Mouse (Mus musculus): ENCODE results near the gene Zfp36l1. TPM values are rescaled to one million over a fixed set of nuclear protein-coding genes. Genes with fewer than 3 reads are reported as not detected.

The Zfp36l1 gene
- polyA plus RNA-seq (2012; rRNA removed): 253 and 297 TPM in 2 replicates

DNA sequence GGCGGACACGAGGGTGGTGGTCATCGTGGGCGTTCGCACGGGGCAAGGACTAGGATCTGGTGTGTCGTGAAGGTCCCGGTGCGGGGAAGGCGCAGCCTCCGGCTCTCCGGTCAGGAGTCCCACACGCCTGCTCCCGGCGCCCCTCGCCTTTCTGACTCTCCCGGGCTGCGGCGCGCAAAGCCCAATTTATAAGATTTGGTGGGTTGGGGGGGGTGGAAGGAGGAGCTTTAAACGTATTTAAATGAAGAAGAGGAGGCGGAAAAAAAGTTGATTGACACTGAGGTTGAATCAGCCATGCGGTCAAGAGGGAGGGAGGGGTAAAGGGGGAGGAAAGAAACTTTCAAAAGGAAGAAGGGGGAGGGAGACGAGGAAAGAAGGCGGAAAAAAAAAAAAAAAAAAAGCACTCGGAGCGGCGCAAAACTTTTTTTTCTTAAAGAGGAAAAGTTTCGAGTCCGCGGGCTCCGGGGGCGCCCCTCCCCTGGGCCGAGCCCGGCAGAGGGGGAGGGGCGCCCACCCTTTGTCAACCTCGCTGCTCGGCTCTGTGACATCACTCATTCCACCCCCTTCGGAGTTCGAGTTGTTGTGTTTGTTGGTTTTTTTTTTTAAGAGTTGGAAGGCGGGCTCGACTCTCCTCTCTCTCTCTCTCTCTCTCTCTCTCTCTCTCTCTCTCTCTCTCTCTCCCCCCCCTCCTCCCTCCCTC lies at the start of gene Zfp36l1:
TSS of gene Zfp36l1 (minus strand) at position 162 of the 700 bp plus-strand sequence.
- H3K36me3 ChIP-seq (ENCODE audit: control insufficient read depth, insufficient read depth, low read length): peaks cover 22% of the 10 kb centered on the region
- WGBS: under 1% methylated on average over 38 of the region's 42 CpGs

DNA sequence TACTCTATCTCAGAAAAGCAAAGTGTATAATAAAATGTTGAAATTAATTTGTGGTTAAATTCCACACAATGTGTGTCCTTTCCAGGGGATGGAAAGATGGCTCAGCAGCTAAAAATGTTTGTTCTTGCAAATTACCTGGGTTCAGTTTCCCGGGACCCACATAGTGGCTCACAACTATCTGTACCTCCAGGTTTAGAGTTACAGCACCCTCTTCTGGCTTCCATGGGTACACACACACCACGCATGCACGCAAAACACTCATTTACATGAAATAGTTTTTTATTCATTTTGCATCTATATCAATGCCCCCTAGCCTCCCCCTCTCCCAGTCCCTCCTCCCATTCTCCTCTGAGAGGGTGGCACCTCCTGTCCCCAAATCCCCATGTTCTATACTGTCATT lies 49.6 kb upstream of the Zfp36l1 start:
- 92% methylated on average over 3 of the region's 3 CpGs for WGBS
- no peak overlapping the region for H3K27ac ChIP-seq (ENCODE audit: control insufficient read depth, insufficient read depth, low read length)
- TF ChIP-seq POLR2A (IDR thresholded peaks at IDR 0.05; ENCODE audit: control insufficient read depth, extremely low read depth, insufficient read depth, low read length, poor library complexity): no peak
- no peak for TF ChIP-seq CTCF (IDR thresholded peaks at IDR 0.05; ENCODE audit: borderline replicate concordance, control insufficient read depth, extremely low read depth, insufficient read depth, low read length, poor library complexity)
- H3K4me1 ChIP-seq (replicated peaks; ENCODE audit: control insufficient read depth, insufficient read depth, low read length): no peaks in the 10 kb centered on the region
- no peaks in the 10 kb centered on the region for H3K36me3 ChIP-seq (ENCODE audit: control insufficient read depth, insufficient read depth, low read length)
- no peaks in the 10 kb centered on the region for H3K27me3 ChIP-seq (ENCODE audit: control insufficient read depth, insufficient read depth, low read length)
- no peak for DNase-seq
- no peak overlapping the region for H3K4me3 ChIP-seq (ENCODE audit: control insufficient read depth, insufficient read depth, low read length)

More for the DNA sequence above, at the start of gene Zfp36l1:
- peak within 1 kb of the TSS; percentile 96 for H3K4me3 ChIP-seq (ENCODE audit: control insufficient read depth, insufficient read depth, low read length)
- H3K27ac ChIP-seq (ENCODE audit: control insufficient read depth, insufficient read depth, low read length): peak within 1 kb of the TSS; percentile 100
- H3K4me1 ChIP-seq (replicated peaks; ENCODE audit: control insufficient read depth, insufficient read depth, low read length): peaks cover 31% of the 10 kb centered on the region
- peak; percentile 95 for DNase-seq
- no peaks in the 10 kb centered on the region for H3K27me3 ChIP-seq (ENCODE audit: control insufficient read depth, insufficient read depth, low read length)
- peak; percentile 100 for TF ChIP-seq POLR2A (IDR thresholded peaks at IDR 0.05; ENCODE audit: control insufficient read depth, extremely low read depth, insufficient read depth, low read length, poor library complexity)
- no peak for TF ChIP-seq CTCF (IDR thresholded peaks at IDR 0.05; ENCODE audit: borderline replicate concordance, control insufficient read depth, extremely low read depth, insufficient read depth, low read length, poor library complexity)

DNA sequence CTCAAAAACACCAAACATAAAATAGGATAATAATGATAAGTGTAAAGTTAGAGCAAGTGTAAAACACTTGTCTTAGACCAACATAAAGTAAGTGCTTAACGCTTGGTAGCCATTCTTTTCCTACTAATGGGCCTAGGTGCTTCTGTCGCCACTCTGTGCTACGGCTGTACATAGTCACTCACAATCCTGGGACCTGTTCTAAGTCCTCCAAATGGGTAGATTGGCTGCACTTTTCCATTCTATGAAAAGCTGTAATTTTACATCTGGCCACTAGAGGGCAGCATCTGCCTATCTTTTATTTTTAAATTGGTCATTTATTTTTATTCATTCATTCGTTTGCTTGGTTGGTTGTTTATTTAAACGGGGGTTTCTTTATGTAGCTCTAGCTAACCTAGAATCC lies 44.9 kb upstream of the Zfp36l1 start:
- TF ChIP-seq CTCF (IDR thresholded peaks at IDR 0.05; ENCODE audit: borderline replicate concordance, control insufficient read depth, extremely low read depth, insufficient read depth, low read length, poor library complexity): no peak
- no peak for TF ChIP-seq POLR2A (IDR thresholded peaks at IDR 0.05; ENCODE audit: control insufficient read depth, extremely low read depth, insufficient read depth, low read length, poor library complexity)
- Histone ChIP-seq H3K36me3 (ENCODE audit: control insufficient read depth, insufficient read depth, low read length) (no peaks in the 10 kb centered on the region), H3K4me1 (replicated peaks; ENCODE audit: control insufficient read depth, insufficient read depth, low read length) (no peaks in the 10 kb centered on the region), H3K27me3 (ENCODE audit: control insufficient read depth, insufficient read depth, low read length) (no peaks in the 10 kb centered on the region), H3K4me3 (ENCODE audit: control insufficient read depth, insufficient read depth, low read length) (no peak overlapping the region), H3K27ac (ENCODE audit: control insufficient read depth, insufficient read depth, low read length) (no peak overlapping the region)
- no peak for DNase-seq
- 10% methylated on average over 5 of the region's 5 CpGs for WGBS

DNA sequence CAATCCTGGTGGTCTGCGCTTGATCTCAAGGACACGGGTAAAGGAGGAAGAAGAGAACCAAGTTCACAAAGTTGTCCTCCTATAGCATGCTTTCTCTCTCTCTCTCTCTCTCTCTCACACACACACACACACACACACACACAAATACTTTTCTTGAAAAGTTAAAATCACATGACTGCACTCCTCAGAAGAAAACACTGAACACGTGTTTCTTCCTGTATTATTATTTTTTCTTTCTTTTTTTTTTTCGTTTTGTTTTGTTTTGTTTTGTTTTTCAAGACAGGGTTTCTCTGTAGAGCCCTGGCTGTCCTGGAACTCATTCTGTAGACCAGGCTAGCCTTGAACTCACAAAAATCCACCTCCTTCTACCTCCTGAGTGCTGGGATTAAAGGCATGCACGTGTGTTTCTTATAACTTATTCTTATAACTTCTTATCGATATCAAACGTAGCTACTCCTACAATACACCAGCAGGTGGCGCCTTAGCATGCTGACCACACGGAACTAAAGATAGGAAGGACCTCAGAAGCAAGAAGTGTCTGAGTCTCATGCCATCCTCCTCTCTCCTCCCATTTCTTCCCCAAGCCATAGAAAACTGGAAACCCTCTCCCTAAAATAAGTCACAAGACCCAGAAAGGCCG lies 41.0 kb upstream of the Zfp36l1 start:
- H3K4me3 ChIP-seq (ENCODE audit: control insufficient read depth, insufficient read depth, low read length): no peak overlapping the region
- H3K4me1 ChIP-seq (replicated peaks; ENCODE audit: control insufficient read depth, insufficient read depth, low read length): no peaks in the 10 kb centered on the region
- H3K36me3 ChIP-seq (ENCODE audit: control insufficient read depth, insufficient read depth, low read length): no peaks in the 10 kb centered on the region
- WGBS: 40% methylated on average over 10 of the region's 10 CpGs
- TF ChIP-seq CTCF (IDR thresholded peaks at IDR 0.05; ENCODE audit: borderline replicate concordance, control insufficient read depth, extremely low read depth, insufficient read depth, low read length, poor library complexity): no peak
- peak; percentile 54 for DNase-seq
- no peaks in the 10 kb centered on the region for H3K27me3 ChIP-seq (ENCODE audit: control insufficient read depth, insufficient read depth, low read length)
- H3K27ac ChIP-seq (ENCODE audit: control insufficient read depth, insufficient read depth, low read length): no peak overlapping the region

DNA sequence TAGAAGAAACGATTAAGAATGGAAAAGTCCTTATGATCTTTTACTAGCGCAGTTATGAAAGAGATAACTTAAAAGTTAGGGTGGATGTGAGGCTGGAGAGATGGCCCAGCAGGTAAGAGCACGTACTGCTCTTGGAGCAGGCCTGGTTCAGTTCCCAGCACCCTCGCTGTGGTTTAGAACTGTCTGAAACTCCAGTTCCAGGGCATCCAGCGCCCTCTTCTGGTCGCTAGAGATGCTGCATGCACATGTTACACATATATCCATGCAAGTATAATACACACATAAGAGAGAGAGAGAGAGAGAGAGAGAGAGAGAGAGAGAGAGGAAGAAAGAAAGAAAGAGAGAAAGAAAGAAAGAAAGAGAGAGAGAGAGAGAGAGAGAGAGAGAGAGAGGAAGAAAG lies 40.3 kb upstream of the Zfp36l1 start:
- no peak for DNase-seq
- Histone ChIP-seq H3K27me3 (ENCODE audit: control insufficient read depth, insufficient read depth, low read length) (no peaks in the 10 kb centered on the region), H3K4me1 (replicated peaks; ENCODE audit: control insufficient read depth, insufficient read depth, low read length) (no peaks in the 10 kb centered on the region), H3K4me3 (ENCODE audit: control insufficient read depth, insufficient read depth, low read length) (no peak overlapping the region), H3K27ac (ENCODE audit: control insufficient read depth, insufficient read depth, low read length) (no peak overlapping the region), H3K36me3 (ENCODE audit: control insufficient read depth, insufficient read depth, low read length) (no peaks in the 10 kb centered on the region)
- 92% methylated on average over 6 of the region's 6 CpGs for WGBS
- TF ChIP-seq CTCF (IDR thresholded peaks at IDR 0.05; ENCODE audit: borderline replicate concordance, control insufficient read depth, extremely low read depth, insufficient read depth, low read length, poor library complexity): no peak
- TF ChIP-seq POLR2A (IDR thresholded peaks at IDR 0.05; ENCODE audit: control insufficient read depth, extremely low read depth, insufficient read depth, low read length, poor library complexity): no peak

DNA sequence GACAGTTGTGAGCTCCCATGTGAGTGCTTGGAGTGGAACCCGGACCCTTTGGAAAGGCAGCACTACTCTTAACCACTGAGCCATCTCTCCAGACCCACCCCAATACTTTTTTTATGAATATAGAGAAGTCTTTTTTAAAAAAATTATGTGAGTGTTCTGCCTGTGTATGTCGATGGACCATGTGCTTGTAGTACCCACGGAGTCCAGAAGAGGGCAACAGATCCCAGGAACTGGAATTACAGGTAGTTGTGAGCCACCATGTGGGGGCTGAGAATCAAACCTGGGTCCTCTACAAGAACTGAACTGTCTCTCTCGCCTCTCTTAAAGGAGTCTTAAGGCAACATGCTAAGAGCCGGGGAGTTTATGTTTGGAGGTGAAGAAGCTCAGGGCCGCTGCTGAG lies 39.0 kb upstream of the Zfp36l1 start:
- no peak for DNase-seq
- Histone ChIP-seq H3K4me3 (ENCODE audit: control insufficient read depth, insufficient read depth, low read length) (no peak overlapping the region), H3K4me1 (replicated peaks; ENCODE audit: control insufficient read depth, insufficient read depth, low read length) (no peaks in the 10 kb centered on the region), H3K36me3 (ENCODE audit: control insufficient read depth, insufficient read depth, low read length) (no peaks in the 10 kb centered on the region), H3K27ac (ENCODE audit: control insufficient read depth, insufficient read depth, low read length) (no peak overlapping the region), H3K27me3 (ENCODE audit: control insufficient read depth, insufficient read depth, low read length) (no peaks in the 10 kb centered on the region)
- TF ChIP-seq POLR2A (IDR thresholded peaks at IDR 0.05; ENCODE audit: control insufficient read depth, extremely low read depth, insufficient read depth, low read length, poor library complexity): no peak
- 94% methylated on average over 6 of the region's 6 CpGs for WGBS

Data from thymus, adult 2 months (tissue).